Mouse (Mus musculus) spleen, adult 2 months (tissue): ENCODE data around the gene Meis2.

Experiments
- CTCF ChIP-seq: fragments of 200-500 bp; IDR thresholded peaks from 2 replicates; pipeline ENCODE4 v1.5.1; 2011; ENCODE audit warnings: mild to moderate bottlenecking, inconsistent platforms; ENCODE audit not compliant: insufficient read depth, insufficient read length, insufficient replicate concordance; ENCODE audit errors: extremely low read depth
- POLR2A ChIP-seq: fragments of 200-500 bp; IDR thresholded peaks from 2 replicates; pipeline ENCODE4 v1.6.1; 2011; ENCODE audit warnings: low read depth, low read length, inconsistent platforms

- no peak for TF ChIP-seq CTCF
- TF ChIP-seq POLR2A: no peak
Observed at GRCm38 (mm10) chr2:116103411-116103996, 37.9 kb upstream of the Meis2 start.
